Mouse (Mus musculus) MEL (cell line): ENCODE results near the gene Cadps2.

ENCODE experiments used
- CHD2 ChIP-seq: IDR thresholded peaks from 2 replicates; pipeline ENCODE4 v1.6.1; 2011; ENCODE audit warnings: low read length, improper control_type of control experiment
- CTCF ChIP-seq, 3 experiments: IDR thresholded peaks in 2 of 3; conservative IDR thresholded peaks in 1 of 3; 2 replicates each; pipeline ENCODE4 v1.5.1; 2011 to 2012; ENCODE audit warnings: low read length in 3 of 3, low read depth in 2 of 3, mild to moderate bottlenecking in 2 of 3, improper control_type of control experiment in 1 of 3, inconsistent platforms in 1 of 3, mixed read lengths in 1 of 3, moderate library complexity in 1 of 3; ENCODE audit not compliant: control insufficient read depth in 1 of 3, insufficient read depth in 1 of 3, poor library complexity in 1 of 3, severe bottlenecking in 1 of 3
- EP300 ChIP-seq, 2 experiments: IDR thresholded peaks; 2 replicates each; pipeline ENCODE4 v1.6.1; 2011; ENCODE audit warnings: improper control_type of control experiment in 2 of 2, low read length in 2 of 2, low read depth in 1 of 2, mild to moderate bottlenecking in 1 of 2
- GABPA ChIP-seq: IDR thresholded peaks from 2 replicates; pipeline ENCODE4 v1.6.1; 2012; ENCODE audit warnings: low read depth, mild to moderate bottlenecking, inconsistent platforms, low read length, improper control_type of control experiment, moderate library complexity
- GATA1 ChIP-seq: IDR thresholded peaks from 2 replicates; pipeline ENCODE4 v1.6.1; 2011; ENCODE audit warnings: low read depth, low read length, improper control_type of control experiment
- NRF1 ChIP-seq: IDR thresholded peaks from 2 replicates; pipeline ENCODE4 v1.6.1; 2014; ENCODE audit warnings: low read depth, mild to moderate bottlenecking, inconsistent platforms, low read length, improper control_type of control experiment, moderate library complexity; ENCODE audit not compliant: poor library complexity, insufficient read depth, severe bottlenecking
- POLR2A ChIP-seq, 2 experiments: IDR thresholded peaks; 2 replicates each; pipeline ENCODE4 v1.6.1; 2011 to 2012; ENCODE audit warnings: low read length in 2 of 2, mild to moderate bottlenecking in 2 of 2, control low read depth in 1 of 2, improper control_type of control experiment in 1 of 2, low read depth in 1 of 2, moderate library complexity in 1 of 2; ENCODE audit not compliant: control insufficient read depth in 1 of 2, insufficient read depth in 1 of 2, poor library complexity in 1 of 2
- POLR2AphosphoS2 ChIP-seq: IDR thresholded peaks from 2 replicates; pipeline ENCODE4 v1.6.1; 2011; ENCODE audit warnings: low read length, improper control_type of control experiment
- SIN3A ChIP-seq: IDR thresholded peaks from 2 replicates; pipeline ENCODE4 v1.6.1; 2012; ENCODE audit warnings: low read length, improper control_type of control experiment, inconsistent platforms
- SMC3 ChIP-seq: IDR thresholded peaks from 2 replicates; pipeline ENCODE4 v1.6.1; 2011; ENCODE audit warnings: low read depth, low read length, improper control_type of control experiment
- TCF12 ChIP-seq: IDR thresholded peaks from 2 replicates; pipeline ENCODE4 v1.6.1; 2014; ENCODE audit warnings: low read depth, mild to moderate bottlenecking, inconsistent platforms, low read length, improper control_type of control experiment, moderate library complexity
- USF1 ChIP-seq: IDR thresholded peaks from 2 replicates; pipeline ENCODE4 v1.6.1; 2014; ENCODE audit warnings: low read depth, mild to moderate bottlenecking, inconsistent platforms, low read length, improper control_type of control experiment, moderate library complexity
- ZC3H11A ChIP-seq: IDR thresholded peaks from 2 replicates; pipeline ENCODE4 v1.6.1; 2012; ENCODE audit warnings: low read depth, mild to moderate bottlenecking, inconsistent platforms, low read length, improper control_type of control experiment
- ZMIZ1 ChIP-seq: IDR thresholded peaks from 2 replicates; pipeline ENCODE4 v1.6.1; 2012; ENCODE audit warnings: low read depth, mild to moderate bottlenecking, inconsistent platforms, low read length, improper control_type of control experiment, moderate library complexity

GRCm38 (mm10) chr6:23573750-23574149, 265.5 kb downstream of the Cadps2 start:
- no peak for TF ChIP-seq ZC3H11A
- TF ChIP-seq CTCF (IDR thresholded peaks at IDR 0.05 in 2 of 3, conservative IDR thresholded peaks at IDR 0.05 in 1 of 3; ENCODE audit: control insufficient read depth in 1 of 3, insufficient read depth in 1 of 3, low read depth in 2 of 3, low read length in 3 of 3, poor library complexity in 1 of 3, severe bottlenecking in 1 of 3): no peak
- no peak for TF ChIP-seq POLR2A (IDR thresholded peaks at IDR 0.05; ENCODE audit: control insufficient read depth in 1 of 2, insufficient read depth in 1 of 2, low read depth in 1 of 2, low read length in 2 of 2, poor library complexity in 1 of 2)
- no peak for TF ChIP-seq USF1
- TF ChIP-seq SIN3A: no peak
- no peak for TF ChIP-seq CHD2
- no peak for TF ChIP-seq NRF1
- TF ChIP-seq GABPA: no peak
- no peak for TF ChIP-seq ZMIZ1
- TF ChIP-seq SMC3: no peak
- TF ChIP-seq POLR2AphosphoS2: no peak
- no peak for TF ChIP-seq GATA1
- TF ChIP-seq TCF12: no peak
- TF ChIP-seq EP300 (IDR thresholded peaks at IDR 0.05; ENCODE audit: low read depth in 1 of 2, low read length in 2 of 2): no peak
